Mouse (Mus musculus): ENCODE data around the gene Cacna1c. TPM values are rescaled to one million over a fixed set of nuclear protein-coding genes. Genes with fewer than 3 reads are reported as not detected.

Cacna1c gene
- polyA plus RNA-seq, 1 experiment: 19.1 TPM

GRCm38 (mm10) chr6:118866889-118867288, 329.3 kb downstream of the Cacna1c start:
- no peak for DNase-seq (ENCODE audit: low read depth)
- TF ChIP-seq CTCF (IDR thresholded peaks at IDR 0.05; ENCODE audit: borderline replicate concordance, extremely low read depth, insufficient read depth, insufficient read length): no peak
- TF ChIP-seq POLR2A (IDR thresholded peaks at IDR 0.05; ENCODE audit: borderline replicate concordance, extremely low read depth, insufficient read depth, insufficient read length, poor library complexity, severe bottlenecking): no peak

- no peak for TF ChIP-seq CTCF (IDR thresholded peaks at IDR 0.05; ENCODE audit: borderline replicate concordance, extremely low read depth, insufficient read depth, insufficient read length)
- no peak for DNase-seq (ENCODE audit: low read depth)
Observed at GRCm38 (mm10) chr6:118865777-118866380, 330.3 kb downstream of the Cacna1c start.

- DNase-seq (ENCODE audit: low read depth): no peak
- no peak for TF ChIP-seq CTCF (IDR thresholded peaks at IDR 0.05; ENCODE audit: borderline replicate concordance, extremely low read depth, insufficient read depth, insufficient read length)
- TF ChIP-seq POLR2A (IDR thresholded peaks at IDR 0.05; ENCODE audit: borderline replicate concordance, extremely low read depth, insufficient read depth, insufficient read length, poor library complexity, severe bottlenecking): no peak
Observed at GRCm38 (mm10) chr6:118864696-118865620, 331.3 kb downstream of the Cacna1c start.

- TF ChIP-seq CTCF (IDR thresholded peaks at IDR 0.05; ENCODE audit: borderline replicate concordance, extremely low read depth, insufficient read depth, insufficient read length): no peak
- TF ChIP-seq POLR2A (IDR thresholded peaks at IDR 0.05; ENCODE audit: borderline replicate concordance, extremely low read depth, insufficient read depth, insufficient read length, poor library complexity, severe bottlenecking): no peak
- no peak for DNase-seq (ENCODE audit: low read depth)
Observed at GRCm38 (mm10) chr6:118862727-118863126, 333.5 kb downstream of the Cacna1c start.

- DNase-seq (ENCODE audit: low read depth): no peak
- TF ChIP-seq CTCF (IDR thresholded peaks at IDR 0.05; ENCODE audit: borderline replicate concordance, extremely low read depth, insufficient read depth, insufficient read length) (no peak), POLR2A (IDR thresholded peaks at IDR 0.05; ENCODE audit: borderline replicate concordance, extremely low read depth, insufficient read depth, insufficient read length, poor library complexity, severe bottlenecking) (no peak)
Observed at GRCm38 (mm10) chr6:118862091-118862490, 334.1 kb downstream of the Cacna1c start.

GRCm38 (mm10) chr6:118858431-118858830, 337.8 kb downstream of the Cacna1c start:
- TF ChIP-seq POLR2A (IDR thresholded peaks at IDR 0.05; ENCODE audit: borderline replicate concordance, extremely low read depth, insufficient read depth, insufficient read length, poor library complexity, severe bottlenecking) (no peak), CTCF (IDR thresholded peaks at IDR 0.05; ENCODE audit: borderline replicate concordance, extremely low read depth, insufficient read depth, insufficient read length) (no peak)
- DNase-seq (ENCODE audit: low read depth): no peak

GRCm38 (mm10) chr6:118852131-118852530, 344.1 kb downstream of the Cacna1c start:
- DNase-seq (ENCODE audit: low read depth): no peak
- TF ChIP-seq POLR2A (IDR thresholded peaks at IDR 0.05; ENCODE audit: borderline replicate concordance, extremely low read depth, insufficient read depth, insufficient read length, poor library complexity, severe bottlenecking): no peak

GRCm38 (mm10) chr6:118851086-118851485, 345.1 kb downstream of the Cacna1c start:
- peak; percentile 71 for DNase-seq (ENCODE audit: low read depth)
- TF ChIP-seq POLR2A (IDR thresholded peaks at IDR 0.05; ENCODE audit: borderline replicate concordance, extremely low read depth, insufficient read depth, insufficient read length, poor library complexity, severe bottlenecking) (no peak), CTCF (IDR thresholded peaks at IDR 0.05; ENCODE audit: borderline replicate concordance, extremely low read depth, insufficient read depth, insufficient read length) (no peak)

- no peak for DNase-seq (ENCODE audit: low read depth)
- TF ChIP-seq CTCF (IDR thresholded peaks at IDR 0.05; ENCODE audit: borderline replicate concordance, extremely low read depth, insufficient read depth, insufficient read length) (no peak), POLR2A (IDR thresholded peaks at IDR 0.05; ENCODE audit: borderline replicate concordance, extremely low read depth, insufficient read depth, insufficient read length, poor library complexity, severe bottlenecking) (no peak)
Observed at GRCm38 (mm10) chr6:118848640-118849039, 347.6 kb downstream of the Cacna1c start.

- no peak for DNase-seq (ENCODE audit: low read depth)
- TF ChIP-seq CTCF (IDR thresholded peaks at IDR 0.05; ENCODE audit: borderline replicate concordance, extremely low read depth, insufficient read depth, insufficient read length) (no peak), POLR2A (IDR thresholded peaks at IDR 0.05; ENCODE audit: borderline replicate concordance, extremely low read depth, insufficient read depth, insufficient read length, poor library complexity, severe bottlenecking) (no peak)
Observed at GRCm38 (mm10) chr6:118847751-118848150, 348.5 kb downstream of the Cacna1c start.

- peak; percentile 91 for DNase-seq (ENCODE audit: low read depth)
- TF ChIP-seq POLR2A (IDR thresholded peaks at IDR 0.05; ENCODE audit: borderline replicate concordance, extremely low read depth, insufficient read depth, insufficient read length, poor library complexity, severe bottlenecking) (no peak), CTCF (IDR thresholded peaks at IDR 0.05; ENCODE audit: borderline replicate concordance, extremely low read depth, insufficient read depth, insufficient read length) (no peak)
Observed at GRCm38 (mm10) chr6:118845829-118846228, 350.4 kb downstream of the Cacna1c start.

GRCm38 (mm10) chr6:118845180-118845579, 351.0 kb downstream of the Cacna1c start:
- no peak for DNase-seq (ENCODE audit: low read depth)
- TF ChIP-seq CTCF (IDR thresholded peaks at IDR 0.05; ENCODE audit: borderline replicate concordance, extremely low read depth, insufficient read depth, insufficient read length): no peak
- no peak for TF ChIP-seq POLR2A (IDR thresholded peaks at IDR 0.05; ENCODE audit: borderline replicate concordance, extremely low read depth, insufficient read depth, insufficient read length, poor library complexity, severe bottlenecking)
